Mouse (Mus musculus): ENCODE measurements around the gene Tmem243. TPM values are rescaled to one million over a fixed set of nuclear protein-coding genes. Genes with fewer than 3 reads are reported as not detected.
"Not testable (repeated sequence)": the region's sequence is repeated elsewhere in the genome, so short reads cannot be mapped to it uniquely, and the experiment has no call there.

Gene Tmem243
- polyA plus RNA-seq, 1 experiment from 2014 or later = 12.1 TPM

DNA sequence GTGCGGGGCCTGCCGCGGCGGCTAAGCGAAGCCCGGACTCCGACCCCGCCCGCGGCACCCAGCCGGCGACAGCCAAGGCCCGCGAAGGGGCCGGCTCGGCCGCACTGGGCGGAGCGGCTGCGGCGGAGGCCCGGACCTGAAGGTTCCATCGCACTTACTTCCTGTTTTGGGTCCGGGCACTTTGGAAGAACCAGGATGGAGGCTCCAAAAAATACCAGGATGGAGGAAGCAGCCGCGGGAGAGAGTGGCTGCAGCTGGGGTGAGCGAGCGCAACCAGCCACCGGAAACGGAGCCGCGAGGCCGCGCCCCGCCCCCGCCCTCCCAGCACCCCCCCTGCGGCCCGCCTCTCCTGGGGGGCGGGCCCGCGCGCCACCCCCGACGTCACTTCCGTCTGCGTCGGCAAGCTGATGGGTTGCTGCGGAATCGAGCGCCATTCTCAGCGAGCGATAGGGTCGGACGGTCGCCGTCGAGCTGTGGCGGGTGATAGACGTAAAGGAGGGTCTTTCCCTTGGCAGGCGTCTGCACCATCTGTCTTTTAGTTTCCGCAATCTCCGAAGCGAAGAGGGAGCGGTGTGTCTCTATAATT, 61.1 kb downstream of the Tmem243 start, which contains the start of gene Dmtf1:
Gene Dmtf1 (minus strand): TSS at position 321 of the 586 bp plus-strand sequence.
- Histone ChIP-seq H3K27me3 (replicated peaks; ENCODE audit: control insufficient read depth, insufficient read depth, low read length) (no peaks in the 10 kb centered on the region), H3K9ac (replicated peaks; ENCODE audit: low read depth, low read length) (peak within 1 kb of the TSS; percentile 79), H3K4me3 (replicated peaks; ENCODE audit: low read length) (peak within 1 kb of the TSS; percentile 93), H3K27ac (ENCODE audit: low read length) (peak within 1 kb of the TSS; percentile 95), H3K4me1 (replicated peaks; ENCODE audit: control insufficient read depth, insufficient read depth, low read length) (peaks cover 9% of the 10 kb centered on the region), H3K9me3 (ENCODE audit: control insufficient read depth, low read length) (no peaks in the 10 kb centered on the region), H3K4me2 (ENCODE audit: low read length) (peak within 1 kb of the TSS; percentile 79), H3K36me3 (ENCODE audit: control insufficient read depth, insufficient read depth) (no peaks in the 10 kb centered on the region)
- under 1% methylated on average over 61 of the region's 64 CpGs for WGBS
- ATAC-seq = peak; percentile 95

DNA sequence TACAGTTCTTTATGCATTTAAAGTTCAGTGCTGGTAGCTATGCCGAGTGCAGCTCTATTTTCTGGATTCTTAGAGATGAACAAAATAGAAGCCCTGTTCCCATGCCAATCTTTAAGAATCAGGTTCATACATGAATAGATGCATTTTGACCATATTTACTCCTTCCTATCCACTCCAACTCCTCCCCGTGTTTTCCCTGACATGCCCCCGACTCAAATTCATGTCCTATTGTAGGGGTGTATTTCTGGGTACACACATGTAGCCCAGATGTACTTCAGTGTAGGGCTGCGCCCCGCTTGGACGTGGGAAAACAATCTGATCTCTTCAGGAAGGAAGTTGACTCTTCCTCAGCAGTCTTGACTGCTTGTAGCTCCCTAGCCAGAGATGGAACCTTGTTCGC, 61.6 kb downstream of the Tmem243 start:
- H3K9me3 ChIP-seq (ENCODE audit: control insufficient read depth, low read length) = no peaks in the 10 kb centered on the region
- H3K4me3 ChIP-seq (replicated peaks; ENCODE audit: low read length) = peak overlapping the region; percentile 93
- H3K4me1 ChIP-seq (replicated peaks; ENCODE audit: control insufficient read depth, insufficient read depth, low read length) = peaks cover 9% of the 10 kb centered on the region
- no peaks in the 10 kb centered on the region for H3K27me3 ChIP-seq (replicated peaks; ENCODE audit: control insufficient read depth, insufficient read depth, low read length)
- H3K36me3 ChIP-seq (ENCODE audit: control insufficient read depth, insufficient read depth) = no peaks in the 10 kb centered on the region
- WGBS = 16% methylated on average over 7 of the region's 7 CpGs
- H3K27ac ChIP-seq (ENCODE audit: low read length) = peak overlapping the region; percentile 95
- ATAC-seq = peak; percentile 16
- H3K4me2 ChIP-seq (ENCODE audit: low read length) = peak overlapping the region; percentile 71
- peak overlapping the region; percentile 46 for H3K9ac ChIP-seq (replicated peaks; ENCODE audit: low read depth, low read length)

DNA sequence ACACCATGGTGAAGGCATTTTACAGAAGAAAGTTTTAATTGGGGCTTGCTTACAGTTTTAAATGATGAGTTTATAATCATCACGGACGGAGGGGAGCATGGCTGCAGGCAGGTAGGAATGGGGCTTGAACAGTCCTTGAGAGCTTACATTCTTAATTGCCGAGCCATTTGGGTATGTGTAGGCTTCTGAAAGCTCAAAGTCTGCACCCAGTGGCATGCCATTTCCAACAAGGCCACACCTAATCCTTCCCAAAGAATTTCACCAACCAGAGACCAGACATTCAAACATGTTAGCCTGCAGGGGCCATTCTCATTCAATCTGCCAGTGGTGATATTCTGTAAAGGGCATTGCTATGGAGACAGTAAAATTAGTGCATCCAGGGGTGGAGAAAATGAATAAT, 62.9 kb downstream of the Tmem243 start:
- peaks cover 9% of the 10 kb centered on the region for H3K4me1 ChIP-seq (replicated peaks; ENCODE audit: control insufficient read depth, insufficient read depth, low read length)
- ATAC-seq = no peak
- no peak overlapping the region for H3K9ac ChIP-seq (replicated peaks; ENCODE audit: low read depth, low read length)
- H3K36me3 ChIP-seq (ENCODE audit: control insufficient read depth, insufficient read depth) = no peaks in the 10 kb centered on the region
- 77% methylated on average over 3 of the region's 3 CpGs for WGBS
- no peaks in the 10 kb centered on the region for H3K9me3 ChIP-seq (ENCODE audit: control insufficient read depth, low read length)
- no peaks in the 10 kb centered on the region for H3K27me3 ChIP-seq (replicated peaks; ENCODE audit: control insufficient read depth, insufficient read depth, low read length)
- no peak overlapping the region for H3K4me3 ChIP-seq (replicated peaks; ENCODE audit: low read length)
- no peak overlapping the region for H3K27ac ChIP-seq (ENCODE audit: low read length)
- no peak overlapping the region for H3K4me2 ChIP-seq (ENCODE audit: low read length)

DNA sequence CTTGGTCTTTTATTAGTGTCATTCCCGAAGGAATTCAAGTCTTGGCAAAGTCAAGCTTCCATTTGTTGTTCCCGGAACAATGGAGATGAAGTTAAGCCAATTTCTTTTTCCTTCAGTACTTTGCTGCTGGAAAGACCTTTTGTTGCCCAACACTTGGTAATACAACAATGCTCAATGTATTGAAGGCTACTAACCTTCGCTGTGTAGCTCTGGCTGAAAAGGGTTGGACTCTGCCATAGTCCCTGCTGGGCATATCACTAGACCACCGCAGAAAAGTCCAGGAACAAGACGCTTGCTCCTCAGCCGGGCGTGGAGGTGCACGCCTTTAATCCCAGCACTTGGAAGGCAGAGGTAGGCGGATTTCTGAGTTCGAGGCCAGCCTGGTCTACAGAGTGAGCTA, 64.7 kb downstream of the Tmem243 start:
- not testable (repeated sequence) for H3K4me2 ChIP-seq (ENCODE audit: low read length); H3K36me3 ChIP-seq (ENCODE audit: control insufficient read depth, insufficient read depth); H3K27ac ChIP-seq (ENCODE audit: low read length); H3K27me3 ChIP-seq (replicated peaks; ENCODE audit: control insufficient read depth, insufficient read depth, low read length); H3K9me3 ChIP-seq (ENCODE audit: control insufficient read depth, low read length); H3K9ac ChIP-seq (replicated peaks; ENCODE audit: low read depth, low read length); H3K4me3 ChIP-seq (replicated peaks; ENCODE audit: low read length); ATAC-seq; H3K4me1 ChIP-seq (replicated peaks; ENCODE audit: control insufficient read depth, insufficient read depth, low read length)
- 83% methylated on average over 10 of the region's 10 CpGs for WGBS

DNA sequence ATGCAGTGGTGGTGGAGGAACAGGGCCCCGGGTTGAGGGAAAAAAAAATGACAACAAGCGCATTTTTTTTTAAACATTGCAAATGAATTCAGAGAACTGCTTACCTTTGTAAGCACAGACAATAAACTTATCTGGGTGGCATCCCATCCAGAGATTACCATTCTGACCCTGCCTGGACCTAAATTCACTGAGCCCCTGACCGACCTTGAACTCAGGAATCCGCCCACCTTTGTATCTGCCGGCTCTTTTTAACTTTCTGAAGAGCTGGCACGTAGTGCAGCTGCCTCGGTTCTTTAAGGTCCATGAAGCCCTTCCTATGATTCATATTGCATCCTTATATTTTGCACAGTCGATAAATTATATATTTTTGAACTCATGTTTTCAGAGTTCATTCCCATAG, 65.9 kb downstream of the Tmem243 start:
- no peaks in the 10 kb centered on the region for H3K9me3 ChIP-seq (ENCODE audit: control insufficient read depth, low read length)
- no peak for ATAC-seq
- H3K4me1 ChIP-seq (replicated peaks; ENCODE audit: control insufficient read depth, insufficient read depth, low read length) = peaks cover 4% of the 10 kb centered on the region; the same call in 1 of the 2 replicates
- no peak overlapping the region for H3K4me3 ChIP-seq (replicated peaks; ENCODE audit: low read length)
- WGBS = 86% methylated on average over 8 of the region's 8 CpGs
- no peaks in the 10 kb centered on the region for H3K36me3 ChIP-seq (ENCODE audit: control insufficient read depth, insufficient read depth)
- no peak overlapping the region for H3K9ac ChIP-seq (replicated peaks; ENCODE audit: low read depth, low read length)
- no peaks in the 10 kb centered on the region for H3K27me3 ChIP-seq (replicated peaks; ENCODE audit: control insufficient read depth, insufficient read depth, low read length)
- no peak overlapping the region for H3K27ac ChIP-seq (ENCODE audit: low read length)
- no peak overlapping the region for H3K4me2 ChIP-seq (ENCODE audit: low read length)

DNA sequence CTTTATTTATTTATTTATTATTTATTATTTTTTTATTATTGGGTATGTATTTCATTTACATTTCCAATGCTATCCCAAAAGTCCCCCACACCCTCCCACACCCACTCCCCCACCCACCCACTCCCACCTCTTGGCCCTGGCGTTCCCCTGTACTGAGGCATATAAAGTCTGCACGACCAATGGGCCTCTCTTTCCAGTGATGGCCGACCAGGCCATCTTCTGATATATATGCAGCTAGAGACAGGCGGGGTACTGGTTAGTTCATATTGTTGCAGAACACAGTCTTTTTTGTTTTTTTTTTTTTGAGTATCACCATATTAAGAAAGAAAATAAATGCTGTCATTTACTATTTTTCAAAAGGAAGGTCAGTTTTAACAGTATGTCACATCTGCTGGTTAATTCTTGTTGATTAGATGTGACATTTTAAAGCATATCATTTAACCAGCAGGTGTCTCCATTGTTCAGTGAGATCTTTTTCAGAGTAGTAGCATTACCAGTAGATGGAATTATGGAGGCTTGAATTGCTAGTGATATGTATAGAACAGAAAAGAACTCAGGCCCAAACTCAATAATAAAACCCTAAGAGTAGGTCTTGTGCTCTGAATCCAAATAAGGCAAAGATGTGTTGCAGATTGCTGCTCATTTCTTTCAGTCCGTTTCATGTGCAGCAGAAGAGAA, 69.0 kb downstream of the Tmem243 start:
- 42% methylated on average over 4 of the region's 5 CpGs for WGBS
- H3K27ac ChIP-seq (ENCODE audit: low read length); H3K4me2 ChIP-seq (ENCODE audit: low read length); H3K9ac ChIP-seq (replicated peaks; ENCODE audit: low read depth, low read length); H3K36me3 ChIP-seq (ENCODE audit: control insufficient read depth, insufficient read depth); H3K4me1 ChIP-seq (replicated peaks; ENCODE audit: control insufficient read depth, insufficient read depth, low read length); H3K9me3 ChIP-seq (ENCODE audit: control insufficient read depth, low read length); H3K27me3 ChIP-seq (replicated peaks; ENCODE audit: control insufficient read depth, insufficient read depth, low read length); H3K4me3 ChIP-seq (replicated peaks; ENCODE audit: low read length): not testable (repeated sequence)
- ATAC-seq = peak; percentile 76

DNA sequence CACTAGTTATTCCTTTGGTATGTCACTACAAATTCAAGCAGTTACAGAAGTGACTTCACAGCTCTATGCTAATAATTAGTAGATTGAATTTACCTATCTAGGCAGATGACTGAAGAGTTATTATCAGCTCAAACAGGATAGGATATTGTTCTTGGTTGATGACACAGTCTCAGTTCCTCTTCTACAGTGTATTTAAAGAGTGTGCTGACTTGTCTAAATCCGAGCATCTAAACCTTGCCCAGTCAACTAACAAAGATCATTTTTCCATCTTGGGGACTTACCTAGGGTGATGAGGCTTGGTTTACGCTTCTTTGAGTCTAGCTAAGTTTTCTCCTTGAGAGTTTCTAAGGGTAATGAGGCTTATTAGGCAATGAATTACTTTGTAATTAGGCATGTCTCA, 72.8 kb downstream of the Tmem243 start:
- ATAC-seq = no peak
- Histone ChIP-seq H3K9me3 (ENCODE audit: control insufficient read depth, low read length) (no peaks in the 10 kb centered on the region), H3K27ac (ENCODE audit: low read length) (no peak overlapping the region), H3K4me3 (replicated peaks; ENCODE audit: low read length) (no peak overlapping the region), H3K9ac (replicated peaks; ENCODE audit: low read depth, low read length) (no peak overlapping the region), H3K4me1 (replicated peaks; ENCODE audit: control insufficient read depth, insufficient read depth, low read length) (no peaks in the 10 kb centered on the region), H3K36me3 (ENCODE audit: control insufficient read depth, insufficient read depth) (no peaks in the 10 kb centered on the region), H3K27me3 (replicated peaks; ENCODE audit: control insufficient read depth, insufficient read depth, low read length) (no peaks in the 10 kb centered on the region), H3K4me2 (ENCODE audit: low read length) (no peak overlapping the region)
- 65% methylated on average over 2 of the region's 2 CpGs for WGBS

DNA sequence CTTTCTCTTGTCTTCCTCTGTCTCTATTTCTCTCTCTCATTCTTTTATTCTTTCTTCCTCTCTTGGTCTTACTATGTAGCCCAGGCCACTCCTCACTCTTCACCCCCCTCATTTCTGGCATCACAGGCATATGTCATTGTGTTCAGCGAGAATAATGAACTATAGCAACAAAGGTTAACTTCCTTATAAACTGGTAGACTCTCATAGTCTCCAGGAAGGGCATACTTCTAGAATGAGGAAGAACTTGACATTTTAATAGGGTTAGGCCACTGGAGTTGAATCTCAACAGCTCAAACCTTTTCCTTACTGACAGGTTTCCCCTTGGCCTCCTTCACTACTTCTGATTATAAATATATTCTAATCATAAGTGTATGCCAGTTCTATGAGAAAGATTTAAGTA, 86.0 kb downstream of the Tmem243 start:
- Histone ChIP-seq H3K27ac (ENCODE audit: low read length) (no peak overlapping the region), H3K4me3 (replicated peaks; ENCODE audit: low read length) (no peak overlapping the region), H3K4me1 (replicated peaks; ENCODE audit: control insufficient read depth, insufficient read depth, low read length) (no peaks in the 10 kb centered on the region)

More for the DNA sequence above, 86.0 kb downstream of the Tmem243 start:
- H3K4me2 ChIP-seq (ENCODE audit: low read length) = no peak overlapping the region
- no peak overlapping the region for H3K9ac ChIP-seq (replicated peaks; ENCODE audit: low read depth, low read length)
- ATAC-seq = no peak
- 86% methylated on average over 1 of the region's 1 CpGs for WGBS
- no peaks in the 10 kb centered on the region for H3K9me3 ChIP-seq (ENCODE audit: control insufficient read depth, low read length)
- no peaks in the 10 kb centered on the region for H3K36me3 ChIP-seq (ENCODE audit: control insufficient read depth, insufficient read depth)
- H3K27me3 ChIP-seq (replicated peaks; ENCODE audit: control insufficient read depth, insufficient read depth, low read length) = no peaks in the 10 kb centered on the region

Data from forebrain, embryonic 16.5 days (tissue).